Mouse (Mus musculus): Measurements from ENCODE around the gene Glul.

- no peak for TF ChIP-seq CTCF (IDR thresholded peaks at IDR 0.05; ENCODE audit: extremely low read depth, insufficient read depth, insufficient read length, insufficient replicate concordance)
- TF ChIP-seq POLR2A (IDR thresholded peaks at IDR 0.05; ENCODE audit: low read depth, low read length), result no peak
Measured at GRCm38 (mm10) chr1:153855946-153856345, 43.8 kb upstream of the Glul start.
